In genomic region chr10:65542136-65542535, GRCm38 (mm10) we compare ENCODE assay signal across 27 mouse cellular contexts.
"Had no signal": no experiment of that assay in that cellular context is flagged by ENCODE, and none has a peak within 500 bp of the region (broad histone marks: within the 10 kb centered on the region; RNA-seq: fewer than 3 reads in every experiment).

No protein-coding gene starts in this region.

- H3K4me3 ChIP-seq: heart, adult 2 months; heart, embryonic 13.5 days; heart, embryonic 15.5 days; hindbrain, embryonic 12.5 days; intestine, embryonic 15.5 days; layer of hippocampus, adult 2 months; left cerebral cortex, adult 2 months; limb, embryonic 10.5 days; limb, embryonic 12.5 days; liver, embryonic 13.5 days; liver, embryonic 15.5 days had no signal

- H3K4me2 ChIP-seq: heart, embryonic 11.5 days; heart, embryonic 13.5 days; heart, embryonic 15.5 days; hindbrain, embryonic 12.5 days; hindbrain, embryonic 14.5 days; intestine, embryonic 15.5 days; limb, embryonic 12.5 days; liver, embryonic 11.5 days; liver, embryonic 13.5 days; liver, embryonic 15.5 days had no signal

- H3K4me1 ChIP-seq: heart, embryonic 13.5 days; heart, embryonic 15.5 days; hindbrain, embryonic 12.5 days; intestine, embryonic 15.5 days; limb, embryonic 10.5 days; limb, embryonic 12.5 days; liver, embryonic 13.5 days; liver, embryonic 15.5 days had no signal

- H3K9me3 ChIP-seq: heart, embryonic 13.5 days; heart, embryonic 15.5 days; hindbrain, embryonic 12.5 days; intestine, embryonic 15.5 days; limb, embryonic 10.5 days; limb, embryonic 12.5 days; liver, embryonic 13.5 days; liver, embryonic 15.5 days had no signal

- H3K27me3 ChIP-seq: heart, embryonic 13.5 days; heart, embryonic 15.5 days; hindbrain, embryonic 12.5 days; intestine, embryonic 15.5 days; limb, embryonic 12.5 days; liver, embryonic 13.5 days; liver, embryonic 15.5 days had no signal

- H3K27ac ChIP-seq: heart, adult 2 months; heart, embryonic 13.5 days; heart, embryonic 15.5 days; hindbrain, embryonic 12.5 days; hindbrain, embryonic 14.5 days; intestine, embryonic 15.5 days; layer of hippocampus, adult 2 months; left cerebral cortex, adult 2 months; limb, embryonic 10.5 days; limb, embryonic 12.5 days; liver, embryonic 13.5 days; liver, embryonic 15.5 days had no signal

- H3K9ac ChIP-seq: forebrain, postnatal 0 days; heart, embryonic 13.5 days; heart, embryonic 15.5 days; hindbrain, embryonic 12.5 days; hindbrain, embryonic 14.5 days; intestine, embryonic 15.5 days; limb, embryonic 12.5 days; liver, embryonic 13.5 days; liver, embryonic 15.5 days had no signal

- H3K36me3 ChIP-seq: heart, embryonic 13.5 days; heart, embryonic 15.5 days; hindbrain, embryonic 12.5 days; intestine, embryonic 15.5 days; limb, embryonic 10.5 days; limb, embryonic 12.5 days; liver, embryonic 13.5 days; liver, embryonic 15.5 days had no signal

- DNase-seq: forebrain, postnatal 0 days; gastrocnemius, postnatal 14 days; gastrocnemius, postnatal 36 days; heart, adult 11 months; heart, adult 2 months; heart, postnatal 14 days; heart, postnatal 36 days; kidney, adult 2 months; kidney, postnatal 10 days; kidney, postnatal 4 days; liver; liver, embryonic 13.5 days had no signal

- ATAC-seq: forebrain, postnatal 0 days; hindbrain, embryonic 16.5 days; inflammation-experienced regulatory T-cells, adult 6 months; intestine, embryonic 15.5 days; intestine, postnatal 0 days had no signal
